ENCODE assay signal across 8 mouse cellular contexts in genomic region chr11:82047746-82048415, GRCm38 (mm10). TPM values are rescaled to one million over a fixed set of nuclear protein-coding genes. Genes with fewer than 3 reads are reported as not detected.
DNase-seq lines count a peak whose midpoint lies in the region; ATAC-seq and TF ChIP-seq lines count a peak whose summit lies in the region.

No protein-coding gene starts in this region.

- peak; percentile 67 to 97; a peak in 3 of 4 replicates for TF ChIP-seq CTCF in CH12.LX (conservative IDR thresholded peaks at IDR 0.05 in 1 of 2, IDR thresholded peaks at IDR 0.05 in 1 of 2; ENCODE audit: low read depth in 2 of 2, low read length in 2 of 2)
- TF ChIP-seq CTCF in embryonic fibroblast, embryonic 13.5 days (IDR thresholded peaks at IDR 0.05; ENCODE audit: borderline replicate concordance, insufficient read depth, low read length) = peak; percentile 10; the same call in 1 of the 2 replicates

- TF ChIP-seq EP300 in CH12.LX (IDR thresholded peaks at IDR 0.05; ENCODE audit: low read length) = no peak

- peak; percentile 53 for DNase-seq in layer of hippocampus, adult 11-12 months (ENCODE audit: low spot score)
- DNase-seq in layer of hippocampus, adult 9-10 months (ENCODE audit: low spot score) = no peak
- DNase-seq in CH12.LX (ENCODE audit: extremely low read depth) = peak; percentile 83
- peak; percentile 29 to 49 for DNase-seq in layer of hippocampus, postnatal 14 days (ENCODE audit: low spot score in 2 of 2)
- DNase-seq in retina, adult 2 months (ENCODE audit: low read depth, low spot score) = peak; percentile 23
- DNase-seq in cerebellum, postnatal 36 days = no peak

- H3K36me3 ChIP-seq in CH12.LX (replicated peaks in 1 of 2; ENCODE audit: control insufficient read depth in 1 of 2, insufficient read depth in 1 of 2, low read length in 1 of 2) = no peaks in the 10 kb centered on the region

- peak; percentile 90 for TF ChIP-seq RAD21 in CH12.LX (IDR thresholded peaks at IDR 0.05; ENCODE audit: low read depth, low read length)

- no peak overlapping the region for H3K4me3 ChIP-seq in CH12.LX (replicated peaks in 1 of 3; ENCODE audit: low read depth in 2 of 3, low read length in 2 of 3, poor library complexity in 1 of 3)
- H3K4me3 ChIP-seq in embryonic fibroblast, embryonic 13.5 days (ENCODE audit: insufficient read depth, low read length) = no peak overlapping the region

- peak; percentile 63 for ATAC-seq in activated CD4-positive, CD25-positive, alpha-beta regulatory T cell, adult 4 months

- dilution Hi-C loops in CH12.LX (cut with MboI; ENCODE audit: extremely low pct_ligation_motif_present, extremely low pct_unique_long_range_greater_than_20kb, low sequenced_read_pairs) = no loop called here

- peaks cover 3% of the 10 kb centered on the region for H3K9me3 ChIP-seq in CH12.LX (replicated peaks; ENCODE audit: low read length)

- H3K27me3 ChIP-seq in CH12.LX (replicated peaks) = peaks cover 58% of the 10 kb centered on the region

- peaks cover 0 to 6% of the 10 kb centered on the region in 2 experiments; a peak in 2 of 4 replicates for H3K4me1 ChIP-seq in CH12.LX (ENCODE audit: control insufficient read depth in 1 of 2, insufficient read depth in 2 of 2)
- H3K4me1 ChIP-seq in embryonic fibroblast, embryonic 13.5 days (ENCODE audit: control insufficient read depth, insufficient read depth, low read length) = peaks cover 13% of the 10 kb centered on the region

- H3K4me2 ChIP-seq in CH12.LX (ENCODE audit: insufficient read depth, low read depth, poor library complexity, severe bottlenecking) = peak overlapping the region; percentile 55; the same call in 1 of the 2 replicates

- in situ Hi-C loops in CH12.LX (cut with MboI; ENCODE audit: low pct_ligation_motif_present, low pct_unique_long_range_greater_than_20kb, low sequenced_read_pairs) = no loop called here

- no peak overlapping the region for H3K9ac ChIP-seq in CH12.LX (ENCODE audit: insufficient read depth, low read depth)

- no peak overlapping the region for H3K27ac ChIP-seq in CH12.LX (ENCODE audit: insufficient read depth, low read depth)
- peak overlapping the region; percentile 23 for H3K27ac ChIP-seq in embryonic fibroblast, embryonic 13.5 days (ENCODE audit: insufficient read depth, low read length)

- H3K79me2 ChIP-seq in CH12.LX (replicated peaks; ENCODE audit: control insufficient read depth, extremely low read depth, insufficient read depth, poor library complexity, severe bottlenecking) = no peaks in the 10 kb centered on the region

- TF ChIP-seq POLR2A in CH12.LX (IDR thresholded peaks at IDR 0.05; ENCODE audit: low read depth, low read length) = no peak
- peak; percentile 78 for TF ChIP-seq POLR2A in embryonic fibroblast, embryonic 13.5 days (IDR thresholded peaks at IDR 0.05; ENCODE audit: low read depth, low read length)

TF ChIP-seq in CH12.LX, 34 proteins besides CTCF, POLR2A, EP300 and RAD21:
- TF ChIP-seq ZKSCAN1 (IDR thresholded peaks at IDR 0.05; ENCODE audit: borderline replicate concordance, low read depth, low read length) = no peak
- TF ChIP-seq ZC3H11A (IDR thresholded peaks at IDR 0.05; ENCODE audit: low read depth, low read length) = peak; percentile 43
- TF ChIP-seq MXI1 (IDR thresholded peaks at IDR 0.05; ENCODE audit: low read depth, low read length) = no peak
- TF ChIP-seq UBTF (IDR thresholded peaks at IDR 0.05; ENCODE audit: low read depth, low read length) = no peak
- TF ChIP-seq NELFE (IDR thresholded peaks at IDR 0.05; ENCODE audit: low read depth, low read length) = 0 out of 2 replicates have a peak, but pooled peaks have one; percentile 13
- peak; percentile 46; the same call in 1 of the 2 replicates for TF ChIP-seq BHLHE40 (IDR thresholded peaks at IDR 0.05; ENCODE audit: low read depth, low read length)
- no peak for TF ChIP-seq MAZ (IDR thresholded peaks at IDR 0.05; ENCODE audit: low read depth, low read length)
- TF ChIP-seq HCFC1 (IDR thresholded peaks at IDR 0.05; ENCODE audit: low read depth, low read length) = peak; percentile 37; the same call in 1 of the 2 replicates
- no peak for TF ChIP-seq IRF4 (IDR thresholded peaks at IDR 0.05; ENCODE audit: low read depth, low read length)
- no peak for TF ChIP-seq TCF12 (IDR thresholded peaks at IDR 0.05; ENCODE audit: low read depth, low read length)
- TF ChIP-seq ELF1 (IDR thresholded peaks at IDR 0.05; ENCODE audit: low read depth, low read length) = peak; percentile 67
- peak; percentile 90; the same call in 1 of the 2 replicates for TF ChIP-seq MYC (IDR thresholded peaks at IDR 0.05; ENCODE audit: low read depth, low read length)
- TF ChIP-seq USF1 (IDR thresholded peaks at IDR 0.05; ENCODE audit: low read depth, low read length) = peak; percentile 72
- TF ChIP-seq CHD2 (IDR thresholded peaks at IDR 0.05; ENCODE audit: low read length) = no peak
- TF ChIP-seq MAX (IDR thresholded peaks at IDR 0.05; ENCODE audit: low read length) = peak; percentile 78
- TF ChIP-seq SMC3 (IDR thresholded peaks at IDR 0.05; ENCODE audit: low read depth, low read length) = peak; percentile 96
- no peak for TF ChIP-seq ZNF384 (IDR thresholded peaks at IDR 0.05; ENCODE audit: low read depth, low read length)
- TF ChIP-seq JUND (conservative IDR thresholded peaks at IDR 0.05; ENCODE audit: low read depth, low read length) = 0 out of 2 replicates have a peak, but pooled peaks have one; percentile 31
- peak; percentile 57; the same call in 1 of the 2 replicates for TF ChIP-seq USF2 (conservative IDR thresholded peaks at IDR 0.05; ENCODE audit: low read depth, low read length)

RNA-seq across cellular contexts. Expression of gene Ccl7, which starts 2.4 kb away (rescaled TPM):
- total RNA-seq in CH12.LX (2012; rRNA removed) (0.25 TPM in 1 of 2 replicates, not detected in the other), CH12.LX (2014; rRNA removed) (not detected in 2 replicates)
- polyA plus RNA-seq in CH12.LX (2012; ENCODE audit: insufficient read length, low read depth) = not detected in 2 replicates
- polyA plus RNA-seq in activated CD4-positive, CD25-positive, alpha-beta regulatory T cell, adult 4 months (2017; shearing (Covaris generic)) = not detected
- 189 and 195 TPM in 2 replicates for polyA plus RNA-seq in embryonic fibroblast, embryonic 13.5 days (2011; ENCODE audit: insufficient read length, low read depth, missing spikeins)
- not detected for total RNA-seq in layer of hippocampus, postnatal 14 days (2021)

RNA-seq across cellular contexts. Expression of gene Gm17268, which starts 9.5 kb away (rescaled TPM):
- total RNA-seq in CH12.LX (2012; rRNA removed) = not detected in 2 replicates
- not detected in 2 replicates for total RNA-seq in CH12.LX (2014; rRNA removed)
- polyA plus RNA-seq in CH12.LX (2012; ENCODE audit: insufficient read length, low read depth) = not detected in 2 replicates
- not detected for polyA plus RNA-seq in activated CD4-positive, CD25-positive, alpha-beta regulatory T cell, adult 4 months (2017; shearing (Covaris generic))
- not detected in 2 replicates for polyA plus RNA-seq in embryonic fibroblast, embryonic 13.5 days (2011; ENCODE audit: insufficient read length, low read depth, missing spikeins)
- total RNA-seq in layer of hippocampus, postnatal 14 days (2021) = not detected

RNA-seq across cellular contexts. Expression of gene Ccl11, which starts 9.7 kb away (rescaled TPM):
- total RNA-seq in CH12.LX (2012; rRNA removed) (not detected in 2 replicates), CH12.LX (2014; rRNA removed) (not detected in 2 replicates)
- polyA plus RNA-seq in CH12.LX (2012; ENCODE audit: insufficient read length, low read depth) = not detected in 2 replicates
- not detected for polyA plus RNA-seq in activated CD4-positive, CD25-positive, alpha-beta regulatory T cell, adult 4 months (2017; shearing (Covaris generic))
- 2.6 and 2.9 TPM in 2 replicates for polyA plus RNA-seq in embryonic fibroblast, embryonic 13.5 days (2011; ENCODE audit: insufficient read length, low read depth, missing spikeins)
- under 1 TPM; 0.83 to 0.95 TPM for total RNA-seq in layer of hippocampus, postnatal 14 days (2021)

RNA-seq across cellular contexts. Expression of gene Ccl2, which starts 12.5 kb away (rescaled TPM):
- total RNA-seq in CH12.LX (2012; rRNA removed) (0.21 and 0.63 TPM in 2 replicates), CH12.LX (2014; rRNA removed) (not detected in 2 replicates)
- 0.49 TPM in 1 of 2 replicates, not detected in the other for polyA plus RNA-seq in CH12.LX (2012; ENCODE audit: insufficient read length, low read depth)
- not detected for polyA plus RNA-seq in activated CD4-positive, CD25-positive, alpha-beta regulatory T cell, adult 4 months (2017; shearing (Covaris generic))
- 110 and 116 TPM in 2 replicates for polyA plus RNA-seq in embryonic fibroblast, embryonic 13.5 days (2011; ENCODE audit: insufficient read length, low read depth, missing spikeins)
- total RNA-seq in layer of hippocampus, postnatal 14 days (2021) = not detected

RNA-seq across cellular contexts. Expression of gene Ccl12, which starts 53.8 kb away (rescaled TPM):
- total RNA-seq in CH12.LX (2012; rRNA removed) (not detected in 2 replicates), CH12.LX (2014; rRNA removed) (not detected in 2 replicates)
- 0.51 and 0.53 TPM in 2 replicates for polyA plus RNA-seq in CH12.LX (2012; ENCODE audit: insufficient read length, low read depth)
- polyA plus RNA-seq in activated CD4-positive, CD25-positive, alpha-beta regulatory T cell, adult 4 months (2017; shearing (Covaris generic)) = not detected
- polyA plus RNA-seq in embryonic fibroblast, embryonic 13.5 days (2011; ENCODE audit: insufficient read length, low read depth, missing spikeins) = 7.3 TPM in 1 of 2 replicates, not detected in the other
- total RNA-seq in layer of hippocampus, postnatal 14 days (2021) = not detected

Comparison
In these comparisons a context has a peak if more than half of its experiments do, and no peak if none do; other contexts are left out.
1. DNase-seq: peak in layer of hippocampus, adult 11-12 months (single experiment), CH12.LX (single experiment), layer of hippocampus, postnatal 14 days (2 of 2) and retina, adult 2 months (single experiment); none in layer of hippocampus, adult 9-10 months (single experiment) and cerebellum, postnatal 36 days (0 of 2).
2. RNA of gene Ccl7, which starts 2.4 kb away (polyA plus RNA-seq): 189 to 195 TPM in embryonic fibroblast, embryonic 13.5 days; not detected in activated CD4-positive, CD25-positive, alpha-beta regulatory T cell, adult 4 months and not detected in CH12.LX; every median in the first group is over 100 times any median in the second.